Mouse (Mus musculus) MEL (cell line): ENCODE data around the gene Mrpl51. TPM values are rescaled to one million over a fixed set of nuclear protein-coding genes. Genes with fewer than 3 reads are reported as not detected.

Experiments used
- DNase-seq: peaks from one replicate; pipeline ENCODE4 v3.0.0; 2011; ENCODE audit warnings: low read depth, low spot score
- H3K27ac ChIP-seq: 2 replicates; pipeline ENCODE4 v1.5.1; 2012; ENCODE audit warnings: low read depth, mild to moderate bottlenecking, control low read depth, low read length, moderate library complexity; ENCODE audit not compliant: control insufficient read depth
- H3K27me3 ChIP-seq, 2 experiments: fragments of 150-350 bp in 1 of 2; sonication (generic) in 1 of 2; 2 replicates each; pipeline ENCODE4 v1.6.1; 2012; ENCODE audit warnings: low read length in 2 of 2, mild to moderate bottlenecking in 2 of 2, improper control_type of control experiment in 1 of 2, moderate library complexity in 1 of 2; ENCODE audit not compliant: insufficient read depth in 2 of 2, control insufficient read depth in 1 of 2
- H3K36me3 ChIP-seq, 2 experiments: 2 replicates each; pipeline ENCODE4 v1.6.1; 2012 to 2014; ENCODE audit warnings: low read length in 2 of 2, improper control_type of control experiment in 1 of 2, inconsistent platforms in 1 of 2, mild to moderate bottlenecking in 1 of 2; ENCODE audit not compliant: insufficient read depth in 2 of 2, control insufficient read depth in 1 of 2
- H3K4me1 ChIP-seq, 2 experiments: fragments of 150-350 bp in 1 of 2; sonication (generic) in 1 of 2; 2 replicates each; pipeline ENCODE4 v1.6.1; 2012; ENCODE audit warnings: low read length in 2 of 2, improper control_type of control experiment in 1 of 2, mild to moderate bottlenecking in 1 of 2; ENCODE audit not compliant: insufficient read depth in 2 of 2, control insufficient read depth in 1 of 2
- H3K4me3 ChIP-seq, 2 experiments: fragments of 150-350 bp in 1 of 2; sonication (generic) in 1 of 2; 2 replicates each; pipeline ENCODE4 v1.5.1; 2012; ENCODE audit warnings: low read depth in 2 of 2, low read length in 2 of 2, mild to moderate bottlenecking in 2 of 2, moderate library complexity in 2 of 2, control low read depth in 1 of 2, improper control_type of control experiment in 1 of 2; ENCODE audit not compliant: control insufficient read depth in 1 of 2, insufficient read depth in 1 of 2
- H3K79me2 ChIP-seq: 2 replicates; pipeline ENCODE4 v1.6.1; 2012; ENCODE audit warnings: mild to moderate bottlenecking, low read length, moderate library complexity; ENCODE audit not compliant: control insufficient read depth, poor library complexity, insufficient read depth
- H3K9ac ChIP-seq: 2 replicates; pipeline ENCODE4 v1.6.1; 2012; ENCODE audit warnings: low read depth, mild to moderate bottlenecking, control low read depth, low read length, moderate library complexity; ENCODE audit not compliant: control insufficient read depth, poor library complexity, severe bottlenecking
- H3K9me3 ChIP-seq: fragments of 150-350 bp; sonication (generic); replicated peaks from 2 replicates; pipeline ENCODE4 v1.6.1; 2012; ENCODE audit warnings: mild to moderate bottlenecking, low read length, improper control_type of control experiment, moderate library complexity; ENCODE audit not compliant: insufficient read depth
- CHD1 ChIP-seq: IDR thresholded peaks from 2 replicates; pipeline ENCODE4 v1.6.1; 2012; ENCODE audit warnings: low read depth, mild to moderate bottlenecking, inconsistent platforms, low read length, improper control_type of control experiment
- CHD2 ChIP-seq: IDR thresholded peaks from 2 replicates; pipeline ENCODE4 v1.6.1; 2011; ENCODE audit warnings: low read length, improper control_type of control experiment
- CTCF ChIP-seq, 3 experiments: IDR thresholded peaks in 2 of 3; conservative IDR thresholded peaks in 1 of 3; 2 replicates each; pipeline ENCODE4 v1.5.1; 2011 to 2012; ENCODE audit warnings: low read length in 3 of 3, low read depth in 2 of 3, mild to moderate bottlenecking in 2 of 3, improper control_type of control experiment in 1 of 3, inconsistent platforms in 1 of 3, mixed read lengths in 1 of 3, moderate library complexity in 1 of 3; ENCODE audit not compliant: control insufficient read depth in 1 of 3, insufficient read depth in 1 of 3, poor library complexity in 1 of 3, severe bottlenecking in 1 of 3
- E2F4 ChIP-seq: IDR thresholded peaks from 2 replicates; pipeline ENCODE4 v1.6.1; 2011; ENCODE audit warnings: low read depth, low read length, improper control_type of control experiment, borderline replicate concordance
- ELF1 ChIP-seq: IDR thresholded peaks from 2 replicates; pipeline ENCODE4 v1.6.1; 2014; ENCODE audit warnings: low read depth, mild to moderate bottlenecking, inconsistent platforms, low read length, improper control_type of control experiment, moderate library complexity
- ETS1 ChIP-seq: IDR thresholded peaks from 2 replicates; pipeline ENCODE4 v1.6.1; 2012; ENCODE audit warnings: low read depth, mild to moderate bottlenecking, inconsistent platforms, low read length, improper control_type of control experiment, moderate library complexity
- GABPA ChIP-seq: IDR thresholded peaks from 2 replicates; pipeline ENCODE4 v1.6.1; 2012; ENCODE audit warnings: low read depth, mild to moderate bottlenecking, inconsistent platforms, low read length, improper control_type of control experiment, moderate library complexity
- GATA1 ChIP-seq: IDR thresholded peaks from 2 replicates; pipeline ENCODE4 v1.6.1; 2011; ENCODE audit warnings: low read depth, low read length, improper control_type of control experiment
- HCFC1 ChIP-seq: IDR thresholded peaks from 2 replicates; pipeline ENCODE4 v1.6.1; 2012; ENCODE audit warnings: low read depth, mild to moderate bottlenecking, inconsistent platforms, low read length, improper control_type of control experiment, moderate library complexity
- JUND ChIP-seq: IDR thresholded peaks from 2 replicates; pipeline ENCODE4 v1.6.1; 2011; ENCODE audit warnings: low read depth, mild to moderate bottlenecking, improper control_type of control experiment, low read length
- KAT2A ChIP-seq: conservative IDR thresholded peaks from 2 replicates; pipeline ENCODE4 v1.6.1; 2012; ENCODE audit warnings: low read depth, low read length, improper control_type of control experiment, inconsistent platforms
- MAFK ChIP-seq: IDR thresholded peaks from 2 replicates; pipeline ENCODE4 v1.6.1; 2011; ENCODE audit warnings: low read depth, mild to moderate bottlenecking, low read length, improper control_type of control experiment, borderline replicate concordance
- MEF2A ChIP-seq: IDR thresholded peaks from 2 replicates; pipeline ENCODE4 v1.6.1; 2014; ENCODE audit warnings: low read depth, mild to moderate bottlenecking, inconsistent platforms, low read length, improper control_type of control experiment; ENCODE audit not compliant: poor library complexity, insufficient replicate concordance, severe bottlenecking; ENCODE audit errors: extremely low read depth
- NELFE ChIP-seq: IDR thresholded peaks from 2 replicates; pipeline ENCODE4 v1.6.1; 2011; ENCODE audit warnings: low read depth, low read length, improper control_type of control experiment
- NRF1 ChIP-seq: IDR thresholded peaks from 2 replicates; pipeline ENCODE4 v1.6.1; 2014; ENCODE audit warnings: low read depth, mild to moderate bottlenecking, inconsistent platforms, low read length, improper control_type of control experiment, moderate library complexity; ENCODE audit not compliant: poor library complexity, insufficient read depth, severe bottlenecking
- POLR2A ChIP-seq, 2 experiments: IDR thresholded peaks; 2 replicates each; pipeline ENCODE4 v1.6.1; 2011 to 2012; ENCODE audit warnings: low read length in 2 of 2, mild to moderate bottlenecking in 2 of 2, control low read depth in 1 of 2, improper control_type of control experiment in 1 of 2, low read depth in 1 of 2, moderate library complexity in 1 of 2; ENCODE audit not compliant: control insufficient read depth in 1 of 2, insufficient read depth in 1 of 2, poor library complexity in 1 of 2
- POLR2AphosphoS2 ChIP-seq: IDR thresholded peaks from 2 replicates; pipeline ENCODE4 v1.6.1; 2011; ENCODE audit warnings: low read length, improper control_type of control experiment
- POLR2AphosphoS5 ChIP-seq: IDR thresholded peaks from 2 replicates; pipeline ENCODE4 v1.6.1; 2012; ENCODE audit warnings: low read depth, borderline replicate concordance, mild to moderate bottlenecking, inconsistent platforms, low read length, moderate library complexity, mixed read lengths
- RAD21 ChIP-seq: IDR thresholded peaks from 2 replicates; pipeline ENCODE4 v1.6.1; 2011; ENCODE audit warnings: mild to moderate bottlenecking, low read depth, low read length, improper control_type of control experiment
- RCOR1 ChIP-seq: IDR thresholded peaks from 2 replicates; pipeline ENCODE4 v1.6.1; 2012; ENCODE audit warnings: low read depth, mild to moderate bottlenecking, inconsistent platforms, low read length, improper control_type of control experiment
- SMC3 ChIP-seq: IDR thresholded peaks from 2 replicates; pipeline ENCODE4 v1.6.1; 2011; ENCODE audit warnings: low read depth, low read length, improper control_type of control experiment
- TAL1 ChIP-seq: IDR thresholded peaks from 2 replicates; pipeline ENCODE4 v1.6.1; 2012; ENCODE audit warnings: mild to moderate bottlenecking, inconsistent platforms, low read length, moderate library complexity, mixed read lengths
- UBTF ChIP-seq: IDR thresholded peaks from 2 replicates; pipeline ENCODE4 v1.6.1; 2012; ENCODE audit warnings: low read depth, mild to moderate bottlenecking, inconsistent platforms, low read length, improper control_type of control experiment, moderate library complexity, borderline replicate concordance; ENCODE audit not compliant: insufficient read depth
- USF1 ChIP-seq: IDR thresholded peaks from 2 replicates; pipeline ENCODE4 v1.6.1; 2014; ENCODE audit warnings: low read depth, mild to moderate bottlenecking, inconsistent platforms, low read length, improper control_type of control experiment, moderate library complexity
- USF2 ChIP-seq, 2 experiments: IDR thresholded peaks; 2 replicates each; pipeline ENCODE4 v1.6.1; 2011 to 2012; ENCODE audit warnings: improper control_type of control experiment in 2 of 2, low read length in 2 of 2, borderline replicate concordance in 1 of 2, inconsistent platforms in 1 of 2, low read depth in 1 of 2, mild to moderate bottlenecking in 1 of 2; ENCODE audit not compliant: insufficient read depth in 1 of 2
- ZC3H11A ChIP-seq: IDR thresholded peaks from 2 replicates; pipeline ENCODE4 v1.6.1; 2012; ENCODE audit warnings: low read depth, mild to moderate bottlenecking, inconsistent platforms, low read length, improper control_type of control experiment
- ZKSCAN1 ChIP-seq: IDR thresholded peaks from 2 replicates; pipeline ENCODE4 v1.6.1; 2012; ENCODE audit warnings: low read depth, mild to moderate bottlenecking, inconsistent platforms, low read length, improper control_type of control experiment, moderate library complexity
- ZMIZ1 ChIP-seq: IDR thresholded peaks from 2 replicates; pipeline ENCODE4 v1.6.1; 2012; ENCODE audit warnings: low read depth, mild to moderate bottlenecking, inconsistent platforms, low read length, improper control_type of control experiment, moderate library complexity
- ZNF384 ChIP-seq: IDR thresholded peaks from 2 replicates; pipeline ENCODE4 v1.6.1; 2012; ENCODE audit warnings: low read depth, mild to moderate bottlenecking, inconsistent platforms, low read length, improper control_type of control experiment
- polyA plus RNA-seq, 2 experiments: library from polyadenylated mRNA; stranded (reverse) in 1 of 2; unstranded in 1 of 2; fragments of >175 nt in 1 of 2; fragments of >200 nt in 1 of 2; gene quantifications; 2 replicates each; pipeline versions ENCODE4 v1.2.1 to v1.2.4; 2012; ENCODE audit warnings: low replicate concordance in 2 of 2, low read depth in 1 of 2; ENCODE audit not compliant: insufficient read length in 2 of 2, insufficient read depth in 1 of 2, missing spikeins in 1 of 2
- total RNA-seq: library from RNA; depleted of rRNA; stranded (reverse); fragments of 300-350 nt; gene quantifications from 2 replicates; pipeline ENCODE4 v1.2.3, GENCODE M21; 2012

The Mrpl51 gene
- total and polyA plus RNA-seq, 3 experiments: 251 to 286 TPM; not detected in 1

DNA sequence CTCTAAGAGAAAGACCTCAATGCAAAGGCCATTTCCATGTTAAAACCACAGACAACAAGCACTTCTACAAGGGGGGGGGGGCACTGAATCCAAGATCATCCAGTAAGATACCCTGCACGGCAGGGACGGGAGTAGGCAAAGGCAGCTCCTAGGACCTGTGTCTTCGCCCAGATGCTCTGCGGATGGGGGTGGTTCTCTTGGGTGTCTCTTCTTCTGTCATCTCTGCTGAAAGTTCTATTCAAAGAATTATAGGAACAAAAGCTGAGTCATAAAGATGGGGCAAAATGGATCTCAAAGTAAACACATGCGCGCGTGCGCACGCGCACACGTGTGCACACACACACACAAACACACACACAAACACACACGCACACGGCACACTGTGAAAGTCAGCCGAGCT is 23.5 kb upstream of the Mrpl51 start:
- Histone ChIP-seq H3K27me3 (no peaks in the 10 kb centered on the region), H3K9ac (no peak overlapping the region), H3K27ac (no peak overlapping the region), H3K79me2 (peaks cover 24% of the 10 kb centered on the region)
- no peak for DNase-seq
- TF ChIP-seq GABPA (no peak), ZC3H11A (no peak), ZNF384 (no peak), NELFE (no peak), GATA1 (no peak), CHD2 (no peak), ZKSCAN1 (no peak), ETS1 (no peak), POLR2AphosphoS5 (no peak), RCOR1 (no peak)
- TF ChIP-seq, all 39 proteins: peak for 0
- Histone ChIP-seq H3K36me3 (peaks cover 7 to 14% of the 10 kb centered on the region in 2 experiments), H3K4me1 (peaks cover 3 to 18% of the 10 kb centered on the region in 2 experiments), H3K4me3 (no peak overlapping the region), H3K9me3 (no peaks in the 10 kb centered on the region)

DNA sequence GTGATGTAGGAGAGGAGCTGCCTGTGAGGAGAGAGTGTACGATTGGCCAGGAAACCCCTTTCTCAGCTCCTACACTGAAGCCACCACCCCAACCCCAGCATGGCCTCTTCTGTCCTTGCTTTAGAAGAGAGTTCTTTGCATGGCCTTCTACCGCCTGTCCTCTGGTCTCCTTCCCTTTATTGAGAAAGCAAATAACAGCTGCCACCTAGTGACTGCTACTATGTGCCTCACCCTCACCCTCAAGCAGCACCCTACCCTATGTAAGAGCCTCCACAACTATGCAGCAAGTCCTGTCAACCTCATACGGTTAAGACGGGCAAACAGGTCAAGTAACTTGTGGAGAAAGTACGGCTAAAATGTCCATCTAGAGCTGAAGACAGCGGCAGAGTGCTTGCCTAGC is 21.4 kb upstream of the Mrpl51 start:
- H3K79me2 ChIP-seq: peaks cover 4% of the 10 kb centered on the region
- no peak overlapping the region for H3K4me3 ChIP-seq
- no peak overlapping the region for H3K27ac ChIP-seq
- no peaks in the 10 kb centered on the region for H3K9me3 ChIP-seq
- H3K36me3 ChIP-seq: peaks cover 8 to 9% of the 10 kb centered on the region in 2 experiments
- peaks cover 3 to 13% of the 10 kb centered on the region in 2 experiments for H3K4me1 ChIP-seq
- no peak overlapping the region for H3K9ac ChIP-seq
- TF ChIP-seq ELF1 (no peak), JUND (no peak), GATA1 (no peak), USF1 (no peak), ZKSCAN1 (no peak), TAL1 (no peak), POLR2AphosphoS2 (no peak), MEF2A (no peak), ZNF384 (no peak), NELFE (no peak), USF2 (IDR thresholded peaks at IDR 0.05; ENCODE audit: borderline replicate concordance in 1 of 2, insufficient read depth in 1 of 2, low read depth in 1 of 2, low read length in 2 of 2) (no peak), GABPA (no peak), NRF1 (no peak), E2F4 (no peak), MAFK (no peak), KAT2A (no peak), ZMIZ1 (no peak), POLR2A (IDR thresholded peaks at IDR 0.05; ENCODE audit: control insufficient read depth in 1 of 2, insufficient read depth in 1 of 2, low read depth in 1 of 2, low read length in 2 of 2, poor library complexity in 1 of 2) (no peak), RCOR1 (no peak), CTCF (IDR thresholded peaks at IDR 0.05 in 2 of 3, conservative IDR thresholded peaks at IDR 0.05 in 1 of 3; ENCODE audit: control insufficient read depth in 1 of 3, insufficient read depth in 1 of 3, low read depth in 2 of 3, low read length in 3 of 3, poor library complexity in 1 of 3, severe bottlenecking in 1 of 3) (peak in 1 of 3 experiments; percentile 30; a peak in 2 of 6 replicates), SMC3 (0 out of 2 replicates have a peak, but pooled peaks have one; percentile 13), CHD1 (no peak), RAD21 (peak; percentile 12), HCFC1 (no peak), UBTF (no peak), ETS1 (no peak)
- TF ChIP-seq, all 39 proteins: peak for 3
- H3K27me3 ChIP-seq: no peaks in the 10 kb centered on the region
- peak; percentile 42 for DNase-seq
